Mouse (Mus musculus): ENCODE results near the gene Dtd1. TPM values are rescaled to one million over a fixed set of nuclear protein-coding genes. Genes with fewer than 3 reads are reported as not detected.

Gene Dtd1
- polyA plus RNA-seq, 1 experiment from 2014 or later = 29.9 TPM

- no peak for ATAC-seq (ENCODE audit: insufficient number of reproducible peaks, insufficient read depth, low FRiP score, low read depth)
- 84% methylated on average over 2 of the region's 2 CpGs for WGBS
Observed at GRCm38 (mm10) chr2:144729776-144730175, 130.1 kb downstream of the Dtd1 start.

GRCm38 (mm10) chr2:144738161-144738560, 138.5 kb downstream of the Dtd1 start:
- Histone ChIP-seq H3K36me3 (ENCODE audit: control insufficient read depth, insufficient read depth, low read length) (no peaks in the 10 kb centered on the region), H3K9ac (ENCODE audit: low read length) (no peak overlapping the region), H3K27ac (replicated peaks in 1 of 2; ENCODE audit: control insufficient read depth in 1 of 2, insufficient read depth in 1 of 2, low read depth in 2 of 2, low read length in 2 of 2) (no peak overlapping the region), H3K4me2 (ENCODE audit: low read length) (no peak overlapping the region), H3K4me3 (ENCODE audit: control insufficient read depth in 1 of 2, insufficient read depth in 1 of 2, low read depth in 1 of 2, low read length in 2 of 2) (no peak overlapping the region), H3K4me1 (ENCODE audit: control insufficient read depth in 2 of 2, insufficient read depth in 2 of 2, low read length in 2 of 2) (peaks cover 2 to 11% of the 10 kb centered on the region in 2 experiments; a peak in 3 of 4 replicates), H3K9me3 (ENCODE audit: control insufficient read depth, low read length) (no peaks in the 10 kb centered on the region), H3K27me3 (ENCODE audit: control insufficient read depth, insufficient read depth, low read length) (no peaks in the 10 kb centered on the region)
- WGBS = 65% methylated on average over 5 of the region's 5 CpGs
- no peak for ATAC-seq (ENCODE audit: insufficient number of reproducible peaks, insufficient read depth, low FRiP score, low read depth)

More at GRCm38 (mm10) chr2:144729776-144730175, 130.1 kb downstream of the Dtd1 start:
- no peaks in the 10 kb centered on the region for H3K9me3 ChIP-seq (ENCODE audit: control insufficient read depth, low read length)
- H3K4me1 ChIP-seq (ENCODE audit: control insufficient read depth in 2 of 2, insufficient read depth in 2 of 2, low read length in 2 of 2) = no peaks in the 10 kb centered on the region
- no peak overlapping the region for H3K27ac ChIP-seq (replicated peaks in 1 of 2; ENCODE audit: control insufficient read depth in 1 of 2, insufficient read depth in 1 of 2, low read depth in 2 of 2, low read length in 2 of 2)
- no peak overlapping the region for H3K4me2 ChIP-seq (ENCODE audit: low read length)
- no peak overlapping the region for H3K9ac ChIP-seq (ENCODE audit: low read length)
- no peaks in the 10 kb centered on the region for H3K27me3 ChIP-seq (ENCODE audit: control insufficient read depth, insufficient read depth, low read length)
- H3K36me3 ChIP-seq (ENCODE audit: control insufficient read depth, insufficient read depth, low read length) = no peaks in the 10 kb centered on the region
- H3K4me3 ChIP-seq (ENCODE audit: control insufficient read depth in 1 of 2, insufficient read depth in 1 of 2, low read depth in 1 of 2, low read length in 2 of 2) = no peak overlapping the region

DNA sequence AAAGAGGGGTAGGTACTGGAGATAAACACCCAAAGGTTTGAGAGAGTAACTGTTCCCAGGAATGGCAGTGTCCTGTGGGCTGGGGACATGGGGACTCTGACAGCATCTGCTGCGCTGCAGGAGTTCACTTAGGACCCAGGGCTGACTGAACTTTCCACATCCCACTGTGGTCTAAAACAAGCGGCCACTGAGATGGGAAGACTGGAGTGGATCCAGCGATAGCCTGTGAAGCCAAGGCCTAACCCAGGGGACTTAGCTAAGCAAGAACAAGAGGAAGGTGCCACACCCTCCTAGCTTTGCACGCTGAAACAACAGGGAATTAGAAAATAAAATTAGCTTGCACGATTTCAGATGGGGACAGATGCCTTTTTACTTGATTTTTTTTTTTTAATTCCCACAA, 138.9 kb downstream of the Dtd1 start:
- no peak for ATAC-seq (ENCODE audit: insufficient number of reproducible peaks, insufficient read depth, low FRiP score, low read depth)
- Histone ChIP-seq H3K36me3 (ENCODE audit: control insufficient read depth, insufficient read depth, low read length) (no peaks in the 10 kb centered on the region), H3K4me1 (ENCODE audit: control insufficient read depth in 2 of 2, insufficient read depth in 2 of 2, low read length in 2 of 2) (peaks cover 2 to 11% of the 10 kb centered on the region in 2 experiments; a peak in 3 of 4 replicates), H3K4me3 (ENCODE audit: control insufficient read depth in 1 of 2, insufficient read depth in 1 of 2, low read depth in 1 of 2, low read length in 2 of 2) (no peak overlapping the region), H3K27ac (replicated peaks in 1 of 2; ENCODE audit: control insufficient read depth in 1 of 2, insufficient read depth in 1 of 2, low read depth in 2 of 2, low read length in 2 of 2) (no peak overlapping the region), H3K27me3 (ENCODE audit: control insufficient read depth, insufficient read depth, low read length) (no peaks in the 10 kb centered on the region), H3K4me2 (ENCODE audit: low read length) (no peak overlapping the region), H3K9ac (ENCODE audit: low read length) (no peak overlapping the region), H3K9me3 (ENCODE audit: control insufficient read depth, low read length) (no peaks in the 10 kb centered on the region)
- WGBS = 75% methylated on average over 5 of the region's 5 CpGs

GRCm38 (mm10) chr2:144740577-144740997, 140.9 kb downstream of the Dtd1 start:
- Histone ChIP-seq H3K27me3 (ENCODE audit: control insufficient read depth, insufficient read depth, low read length) (no peaks in the 10 kb centered on the region), H3K36me3 (ENCODE audit: control insufficient read depth, insufficient read depth, low read length) (no peaks in the 10 kb centered on the region), H3K9me3 (ENCODE audit: control insufficient read depth, low read length) (no peaks in the 10 kb centered on the region), H3K4me2 (ENCODE audit: low read length) (no peak overlapping the region), H3K27ac (replicated peaks in 1 of 2; ENCODE audit: control insufficient read depth in 1 of 2, insufficient read depth in 1 of 2, low read depth in 2 of 2, low read length in 2 of 2) (no peak overlapping the region), H3K4me3 (ENCODE audit: control insufficient read depth in 1 of 2, insufficient read depth in 1 of 2, low read depth in 1 of 2, low read length in 2 of 2) (no peak overlapping the region), H3K9ac (ENCODE audit: low read length) (no peak overlapping the region), H3K4me1 (ENCODE audit: control insufficient read depth in 2 of 2, insufficient read depth in 2 of 2, low read length in 2 of 2) (peaks cover 2 to 11% of the 10 kb centered on the region in 2 experiments; a peak in 3 of 4 replicates)
- WGBS = 24% methylated on average over 6 of the region's 6 CpGs
- no peak for ATAC-seq (ENCODE audit: insufficient number of reproducible peaks, insufficient read depth, low FRiP score, low read depth)

- no peak for ATAC-seq (ENCODE audit: insufficient number of reproducible peaks, insufficient read depth, low FRiP score, low read depth)
- Histone ChIP-seq H3K4me3 (ENCODE audit: control insufficient read depth in 1 of 2, insufficient read depth in 1 of 2, low read depth in 1 of 2, low read length in 2 of 2) (no peak overlapping the region), H3K4me2 (ENCODE audit: low read length) (no peak overlapping the region), H3K36me3 (ENCODE audit: control insufficient read depth, insufficient read depth, low read length) (no peaks in the 10 kb centered on the region), H3K27ac (replicated peaks in 1 of 2; ENCODE audit: control insufficient read depth in 1 of 2, insufficient read depth in 1 of 2, low read depth in 2 of 2, low read length in 2 of 2) (no peak overlapping the region), H3K4me1 (ENCODE audit: control insufficient read depth in 2 of 2, insufficient read depth in 2 of 2, low read length in 2 of 2) (peaks cover 2 to 11% of the 10 kb centered on the region in 2 experiments; a peak in 3 of 4 replicates), H3K27me3 (ENCODE audit: control insufficient read depth, insufficient read depth, low read length) (no peaks in the 10 kb centered on the region), H3K9me3 (ENCODE audit: control insufficient read depth, low read length) (no peaks in the 10 kb centered on the region), H3K9ac (ENCODE audit: low read length) (no peak overlapping the region)
- 87% methylated on average over 10 of the region's 10 CpGs for WGBS
Observed at GRCm38 (mm10) chr2:144741973-144742372, 142.3 kb downstream of the Dtd1 start.

GRCm38 (mm10) chr2:144743316-144743715, 143.6 kb downstream of the Dtd1 start:
- no peak for ATAC-seq (ENCODE audit: insufficient number of reproducible peaks, insufficient read depth, low FRiP score, low read depth)
- Histone ChIP-seq H3K27me3 (ENCODE audit: control insufficient read depth, insufficient read depth, low read length) (no peaks in the 10 kb centered on the region), H3K4me3 (ENCODE audit: control insufficient read depth in 1 of 2, insufficient read depth in 1 of 2, low read depth in 1 of 2, low read length in 2 of 2) (no peak overlapping the region), H3K4me2 (ENCODE audit: low read length) (no peak overlapping the region), H3K9ac (ENCODE audit: low read length) (no peak overlapping the region), H3K4me1 (ENCODE audit: control insufficient read depth in 2 of 2, insufficient read depth in 2 of 2, low read length in 2 of 2) (peaks cover 2 to 11% of the 10 kb centered on the region in 2 experiments; a peak in 3 of 4 replicates), H3K36me3 (ENCODE audit: control insufficient read depth, insufficient read depth, low read length) (no peaks in the 10 kb centered on the region), H3K27ac (replicated peaks in 1 of 2; ENCODE audit: control insufficient read depth in 1 of 2, insufficient read depth in 1 of 2, low read depth in 2 of 2, low read length in 2 of 2) (no peak overlapping the region), H3K9me3 (ENCODE audit: control insufficient read depth, low read length) (no peaks in the 10 kb centered on the region)
- WGBS = 80% methylated on average over 5 of the region's 5 CpGs

- WGBS = 87% methylated on average over 2 of the region's 2 CpGs
Observed at GRCm38 (mm10) chr2:144745266-144745665, 145.6 kb downstream of the Dtd1 start.

More at GRCm38 (mm10) chr2:144745266-144745665, 145.6 kb downstream of the Dtd1 start:
- Histone ChIP-seq H3K9me3 (ENCODE audit: control insufficient read depth, low read length) (no peaks in the 10 kb centered on the region), H3K4me3 (ENCODE audit: control insufficient read depth in 1 of 2, insufficient read depth in 1 of 2, low read depth in 1 of 2, low read length in 2 of 2) (no peak overlapping the region), H3K4me2 (ENCODE audit: low read length) (no peak overlapping the region), H3K4me1 (ENCODE audit: control insufficient read depth in 2 of 2, insufficient read depth in 2 of 2, low read length in 2 of 2) (peaks cover 2 to 10% of the 10 kb centered on the region in 2 experiments; a peak in 3 of 4 replicates), H3K36me3 (ENCODE audit: control insufficient read depth, insufficient read depth, low read length) (no peaks in the 10 kb centered on the region), H3K9ac (ENCODE audit: low read length) (no peak overlapping the region), H3K27ac (replicated peaks in 1 of 2; ENCODE audit: control insufficient read depth in 1 of 2, insufficient read depth in 1 of 2, low read depth in 2 of 2, low read length in 2 of 2) (no peak overlapping the region), H3K27me3 (ENCODE audit: control insufficient read depth, insufficient read depth, low read length) (no peaks in the 10 kb centered on the region)
- ATAC-seq (ENCODE audit: insufficient number of reproducible peaks, insufficient read depth, low FRiP score, low read depth) = no peak
